Mouse (Mus musculus) liver, postnatal 0 days (tissue): ENCODE data around the gene Cdrt4.

Experiments used
- CTCF ChIP-seq: sonication (generic); IDR thresholded peaks from 2 replicates; pipeline ENCODE4 v1.5.1; 2016; ENCODE audit warnings: antibody characterized with exemption, low read depth
- EP300 ChIP-seq: IDR thresholded peaks from 2 replicates; pipeline ENCODE4 v1.6.1; 2016; ENCODE audit warnings: antibody characterized with exemption, low read depth, mild to moderate bottlenecking

DNA sequence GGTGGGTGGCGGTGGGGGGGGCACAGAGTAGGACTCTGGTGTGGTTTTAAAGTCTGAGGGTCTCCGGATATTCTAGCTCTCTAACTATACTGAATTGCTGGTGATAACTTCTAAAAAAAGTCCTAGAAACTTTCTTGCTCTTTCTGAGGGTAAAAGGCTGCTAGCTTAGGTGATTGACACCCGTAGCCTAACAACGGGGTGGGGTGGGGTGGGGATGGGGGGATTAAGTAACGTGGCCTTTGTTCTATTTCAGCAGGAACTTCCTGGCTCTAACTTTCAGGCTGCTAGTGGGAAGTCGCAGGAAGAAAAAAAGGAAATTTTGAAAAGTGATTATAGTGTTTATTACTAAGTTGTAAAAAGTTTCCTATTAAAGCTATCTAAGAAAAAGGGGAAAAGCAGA, 4.8 kb downstream of the Cdrt4 start:
- no peak for TF ChIP-seq CTCF
- no peak for TF ChIP-seq EP300
